Mouse (Mus musculus): ENCODE data around the gene Ghrhr. TPM values are rescaled to one million over a fixed set of nuclear protein-coding genes. Genes with fewer than 3 reads are reported as not detected.
A peak's percentile ranks its signal among the peaks of the same experiment; 100 is the strongest.

Gene Ghrhr
- total RNA-seq, 2 experiments from 2014 or later: not detected

- intact Hi-C loops (cut with DNase I): no loop called here
These were observed 13.2 kb downstream of the Ghrhr start for GRCm38 (mm10) chr6:55389321-55389720.

GRCm38 (mm10) chr6:55391814-55392213 is 15.7 kb downstream of the Ghrhr start:
- intact Hi-C loops (cut with DNase I): loop anchor here (1.0 to 10.0 kb wide), 4 partner anchors 70 to 553 kb away; no protein-coding TSS in a partner anchor

More at GRCm38 (mm10) chr6:55389321-55389720, 13.2 kb downstream of the Ghrhr start:
- no peak for DNase-seq

GRCm38 (mm10) chr6:55392453-55392852 is 16.4 kb downstream of the Ghrhr start:
- intact Hi-C loops (cut with DNase I): loop anchor here (1.0 to 10.0 kb wide), 4 partner anchors 70 to 552 kb away; no protein-coding TSS in a partner anchor
- DNase-seq: peak; percentile 79 to 90

More at GRCm38 (mm10) chr6:55391814-55392213, 15.7 kb downstream of the Ghrhr start:
- DNase-seq: no peak

- DNase-seq: no peak
- intact Hi-C loops (cut with DNase I): loop anchor here (5.0 to 10.0 kb wide), 2 partner anchors 67 to 550 kb away; no protein-coding TSS in a partner anchor
These were observed 18.8 kb downstream of the Ghrhr start for GRCm38 (mm10) chr6:55394854-55395253.

GRCm38 (mm10) chr6:55396176-55396575 is 20.1 kb downstream of the Ghrhr start:
- DNase-seq: peak; percentile 52 to 58
- intact Hi-C loops (cut with DNase I): loop anchor here (10.0 kb wide), 1 partner anchor 549 kb away; no protein-coding TSS in a partner anchor

GRCm38 (mm10) chr6:55396622-55397041 is 20.5 kb downstream of the Ghrhr start:
- DNase-seq: peak; percentile 36 to 44
- intact Hi-C loops (cut with DNase I): loop anchor here (10.0 kb wide), 1 partner anchor 548 kb away; no protein-coding TSS in a partner anchor

GRCm38 (mm10) chr6:55398869-55399628 is 23.0 kb downstream of the Ghrhr start:
- intact Hi-C loops (cut with DNase I): loop anchor here (10.0 kb wide), 1 partner anchor 546 kb away; no protein-coding TSS in a partner anchor
- peak in 1 of 2 experiments; percentile 35 for DNase-seq

GRCm38 (mm10) chr6:55399910-55400309 is 23.8 kb downstream of the Ghrhr start:
- intact Hi-C loops (cut with DNase I): loop anchor here (5.0 to 10.0 kb wide), 2 partner anchors 37 to 545 kb away; no protein-coding TSS in a partner anchor
- peak; percentile 32 to 52 for DNase-seq

GRCm38 (mm10) chr6:55402041-55402776 is 26.1 kb downstream of the Ghrhr start:
- peak; percentile 25 for DNase-seq
- intact Hi-C loops (cut with DNase I): loop anchor here (5.0 kb wide), 1 partner anchor 35 kb away; no protein-coding TSS in a partner anchor

GRCm38 (mm10) chr6:55403411-55404309 is 27.6 kb downstream of the Ghrhr start:
- no peak for DNase-seq
- intact Hi-C loops (cut with DNase I): loop anchor here (5.0 kb wide), 1 partner anchor 34 kb away; no protein-coding TSS in a partner anchor

GRCm38 (mm10) chr6:55404421-55404990 is 28.4 kb downstream of the Ghrhr start:
- peak in 1 of 2 experiments; percentile 25 for DNase-seq
- intact Hi-C loops (cut with DNase I): loop anchor here (5.0 kb wide), 1 partner anchor 33 kb away; no protein-coding TSS in a partner anchor

GRCm38 (mm10) chr6:55407345-55407744 is 31.2 kb downstream of the Ghrhr start:
- intact Hi-C loops (cut with DNase I): no loop called here
- no peak for DNase-seq

GRCm38 (mm10) chr6:55410119-55410775 is 34.2 kb downstream of the Ghrhr start:
- DNase-seq: no peak
- intact Hi-C loops (cut with DNase I): no loop called here

GRCm38 (mm10) chr6:55410977-55411376 is 34.9 kb downstream of the Ghrhr start:
- DNase-seq: no peak
- intact Hi-C loops (cut with DNase I): no loop called here

- no peak for DNase-seq
- intact Hi-C loops (cut with DNase I): no loop called here
These were observed 40.1 kb downstream of the Ghrhr start for GRCm38 (mm10) chr6:55416202-55416601.

GRCm38 (mm10) chr6:55418746-55419410 is 42.8 kb downstream of the Ghrhr start:
- DNase-seq: no peak
- intact Hi-C loops (cut with DNase I): no loop called here

GRCm38 (mm10) chr6:55420411-55420810 is 44.3 kb downstream of the Ghrhr start:
- no peak for DNase-seq
- intact Hi-C loops (cut with DNase I): no loop called here

- DNase-seq: no peak
- intact Hi-C loops (cut with DNase I): no loop called here
These were observed 44.8 kb downstream of the Ghrhr start for GRCm38 (mm10) chr6:55420869-55421361.

Measured in heart, postnatal 14 days (tissue).